Mouse (Mus musculus) E14TG2a.4 (cell line): ENCODE measurements around the gene Cdt1.

ENCODE experiments used
- CTCF ChIP-seq: conservative IDR thresholded peaks from 2 replicates; pipeline ENCODE4 v1.5.1; 2014; ENCODE audit warnings: low read length
- NANOG ChIP-seq: IDR thresholded peaks from 2 replicates; pipeline ENCODE4 v1.6.1; 2014; ENCODE audit warnings: borderline replicate concordance, low read length, mixed read lengths
- POU5F1 ChIP-seq: IDR thresholded peaks from 2 replicates; pipeline ENCODE4 v1.6.1; 2014; ENCODE audit warnings: low read length, borderline replicate concordance

GRCm38 (mm10) chr8:122616181-122616905, 48.5 kb downstream of the Cdt1 start:
- no peak for TF ChIP-seq CTCF
- no peak for TF ChIP-seq POU5F1
- TF ChIP-seq NANOG = no peak
